Mouse (Mus musculus) embryonic facial prominence, embryonic 10.5 days (tissue): ENCODE measurements around the gene Ap1g2. TPM values are rescaled to one million over a fixed set of nuclear protein-coding genes. Genes with fewer than 3 reads are reported as not detected.

Experiments used
- DNase-seq: peaks from one replicate; pipeline ENCODE4 v3.0.0-alpha.2; 2017; ENCODE audit warnings: low spot score
- H3K27ac ChIP-seq: fragments of 300-500 bp; sonication (generic); replicated peaks from 2 replicates; pipeline ENCODE4 v1.5.1; 2016; ENCODE audit warnings: mild to moderate bottlenecking
- H3K27me3 ChIP-seq: fragments of 300-500 bp; sonication (generic); replicated peaks from 2 replicates; pipeline ENCODE4 v1.6.1; 2016; ENCODE audit warnings: low read depth, mild to moderate bottlenecking; ENCODE audit not compliant: poor library complexity, severe bottlenecking
- H3K36me3 ChIP-seq: fragments of 300-500 bp; sonication (generic); replicated peaks from 2 replicates; pipeline ENCODE4 v1.6.1; 2016; ENCODE audit warnings: mild to moderate bottlenecking, moderate library complexity
- H3K4me1 ChIP-seq: fragments of 300-500 bp; sonication (generic); 2 replicates; pipeline ENCODE4 v1.6.1; 2016
- H3K4me3 ChIP-seq: fragments of 300-500 bp; sonication (generic); 2 replicates; pipeline ENCODE4 v1.5.1; 2016; ENCODE audit warnings: mild to moderate bottlenecking, moderate library complexity
- H3K9me3 ChIP-seq: fragments of 300-500 bp; sonication (generic); 2 replicates; pipeline ENCODE4 v1.6.1; 2016; ENCODE audit warnings: mild to moderate bottlenecking
- WGBS: fragments of 180-500 bp; shearing (Covaris S2); methylation state at CpG from one replicate; pipeline ENCODE4 v1.1.7; 2016; 5-methylcytosine and 5-hydroxymethylcytosine counted together
- polyA plus RNA-seq: library from polyadenylated mRNA; unstranded; fragments of >200 nt; fragmentation: Nextera tagmentation; extraction: Ambion mirVana; gene quantifications from 2 replicates; pipeline ENCODE4 v1.2.1, GENCODE M21; 2016

Ap1g2 gene
- polyA plus RNA-seq, 1 experiment from 2014 or later, result 15.8 TPM

- no peak for DNase-seq
- Histone ChIP-seq H3K27me3 (peaks cover 51% of the 10 kb centered on the region), H3K4me1 (peaks cover 31% of the 10 kb centered on the region), H3K36me3 (peaks cover 26% of the 10 kb centered on the region), H3K27ac (no peak overlapping the region), H3K9me3 (no peaks in the 10 kb centered on the region), H3K4me3 (peak overlapping the region; percentile 45; the same call in 1 of the 2 replicates)
- 17% methylated on average over 15 of the region's 15 CpGs for WGBS
These were observed 28.7 kb downstream of the Ap1g2 start for GRCm38 (mm10) chr14:55077481-55078365.

- H3K27ac ChIP-seq, result no peak overlapping the region
- peaks cover 59% of the 10 kb centered on the region for H3K27me3 ChIP-seq
- H3K36me3 ChIP-seq, result peaks cover 34% of the 10 kb centered on the region
- no peak overlapping the region for H3K4me3 ChIP-seq
- DNase-seq, result no peak
- H3K9me3 ChIP-seq, result no peaks in the 10 kb centered on the region
- H3K4me1 ChIP-seq, result peaks cover 39% of the 10 kb centered on the region
- WGBS, result 64% methylated on average over 3 of the region's 3 CpGs
These were observed 29.4 kb downstream of the Ap1g2 start for GRCm38 (mm10) chr14:55076956-55077355.

DNA sequence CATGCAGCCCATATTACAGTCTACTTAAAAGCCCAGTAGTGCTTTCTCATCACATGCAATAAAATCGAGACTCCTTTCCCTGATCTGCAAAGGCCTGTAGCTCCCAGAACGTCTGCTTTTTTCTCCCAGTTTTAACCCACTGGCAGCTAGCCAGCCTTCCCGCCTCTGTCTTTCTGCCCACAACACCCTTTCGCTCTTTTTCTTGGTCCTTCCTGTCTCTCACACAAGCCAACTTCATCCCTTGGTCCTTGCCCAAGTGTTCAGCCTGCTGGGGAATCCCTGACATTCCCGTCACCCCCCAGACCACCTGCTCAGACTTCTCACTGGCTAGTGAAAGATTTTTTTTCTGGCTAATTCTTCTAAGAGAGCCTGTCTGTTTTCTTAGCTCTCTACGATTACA is 30.2 kb downstream of the Ap1g2 start:
- DNase-seq, result no peak
- WGBS, result 65% methylated on average over 6 of the region's 6 CpGs
- H3K9me3 ChIP-seq, result no peaks in the 10 kb centered on the region
- H3K27me3 ChIP-seq, result peaks cover 66% of the 10 kb centered on the region
- no peak overlapping the region for H3K27ac ChIP-seq
- no peak overlapping the region for H3K4me3 ChIP-seq
- H3K36me3 ChIP-seq, result peaks cover 34% of the 10 kb centered on the region
- H3K4me1 ChIP-seq, result peaks cover 46% of the 10 kb centered on the region

DNA sequence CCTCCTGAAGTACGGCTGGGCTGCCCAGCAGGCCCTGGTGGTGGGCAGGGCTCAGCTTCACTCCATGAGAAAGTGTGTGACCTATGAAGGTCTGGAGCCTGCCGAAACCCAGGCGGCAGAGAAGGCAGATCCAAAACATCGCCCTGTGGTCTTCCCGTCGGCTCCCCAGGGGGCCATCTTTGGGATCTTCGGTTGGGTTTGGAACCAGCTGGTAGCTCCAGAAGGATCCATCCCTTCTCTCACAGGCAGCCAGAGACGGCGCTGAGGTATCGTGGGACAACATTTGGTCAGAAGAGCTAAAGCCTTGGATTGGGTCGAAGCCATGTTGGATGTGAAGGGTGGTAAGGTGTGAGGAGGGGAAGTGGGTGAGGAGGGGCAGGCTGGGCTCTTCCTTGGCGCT is 32.0 kb downstream of the Ap1g2 start:
- peaks cover 48% of the 10 kb centered on the region for H3K4me1 ChIP-seq
- H3K36me3 ChIP-seq, result peaks cover 41% of the 10 kb centered on the region
- H3K9me3 ChIP-seq, result no peaks in the 10 kb centered on the region
- H3K27me3 ChIP-seq, result peaks cover 78% of the 10 kb centered on the region
- WGBS, result 94% methylated on average over 12 of the region's 12 CpGs
- DNase-seq, result no peak
- no peak overlapping the region for H3K4me3 ChIP-seq
- no peak overlapping the region for H3K27ac ChIP-seq

GRCm38 (mm10) chr14:55071756-55072155 is 34.6 kb downstream of the Ap1g2 start:
- WGBS, result 26% methylated on average over 19 of the region's 19 CpGs
- H3K36me3 ChIP-seq, result peaks cover 62% of the 10 kb centered on the region
- peak; percentile 35 for DNase-seq

GRCm38 (mm10) chr14:55066042-55066441 is 40.4 kb downstream of the Ap1g2 start:
- no peak for DNase-seq
- WGBS, result 90% methylated on average over 8 of the region's 8 CpGs
- Histone ChIP-seq H3K36me3 (peaks cover 63% of the 10 kb centered on the region), H3K4me3 (no peak overlapping the region), H3K9me3 (no peaks in the 10 kb centered on the region), H3K27me3 (peaks cover 42% of the 10 kb centered on the region), H3K4me1 (peaks cover 31% of the 10 kb centered on the region), H3K27ac (no peak overlapping the region)

More at GRCm38 (mm10) chr14:55071756-55072155, 34.6 kb downstream of the Ap1g2 start:
- no peaks in the 10 kb centered on the region for H3K9me3 ChIP-seq
- H3K27ac ChIP-seq, result peak overlapping the region; percentile 5; the same call in 1 of the 2 replicates
- peaks cover 26% of the 10 kb centered on the region for H3K4me1 ChIP-seq
- no peak overlapping the region; the same call in 1 of the 2 replicates for H3K4me3 ChIP-seq
- peaks cover 53% of the 10 kb centered on the region for H3K27me3 ChIP-seq

- no peaks in the 10 kb centered on the region for H3K9me3 ChIP-seq
- peaks cover 63% of the 10 kb centered on the region for H3K36me3 ChIP-seq
- no peak overlapping the region for H3K4me3 ChIP-seq
- DNase-seq, result no peak
- no peak overlapping the region for H3K27ac ChIP-seq
- peaks cover 32% of the 10 kb centered on the region for H3K4me1 ChIP-seq
- WGBS, result 89% methylated on average over 13 of the region's 13 CpGs
- peaks cover 36% of the 10 kb centered on the region for H3K27me3 ChIP-seq
These were observed 41.0 kb downstream of the Ap1g2 start for GRCm38 (mm10) chr14:55065391-55065790.

GRCm38 (mm10) chr14:55064481-55065370 is 41.7 kb downstream of the Ap1g2 start:
- 78% methylated on average over 35 of the region's 35 CpGs for WGBS
- H3K36me3 ChIP-seq, result peaks cover 58% of the 10 kb centered on the region
- H3K27ac ChIP-seq, result no peak overlapping the region
- DNase-seq, result no peak
- peaks cover 32% of the 10 kb centered on the region for H3K27me3 ChIP-seq
- H3K4me3 ChIP-seq, result no peak overlapping the region
- peaks cover 39% of the 10 kb centered on the region for H3K4me1 ChIP-seq
- H3K9me3 ChIP-seq, result no peaks in the 10 kb centered on the region

DNA sequence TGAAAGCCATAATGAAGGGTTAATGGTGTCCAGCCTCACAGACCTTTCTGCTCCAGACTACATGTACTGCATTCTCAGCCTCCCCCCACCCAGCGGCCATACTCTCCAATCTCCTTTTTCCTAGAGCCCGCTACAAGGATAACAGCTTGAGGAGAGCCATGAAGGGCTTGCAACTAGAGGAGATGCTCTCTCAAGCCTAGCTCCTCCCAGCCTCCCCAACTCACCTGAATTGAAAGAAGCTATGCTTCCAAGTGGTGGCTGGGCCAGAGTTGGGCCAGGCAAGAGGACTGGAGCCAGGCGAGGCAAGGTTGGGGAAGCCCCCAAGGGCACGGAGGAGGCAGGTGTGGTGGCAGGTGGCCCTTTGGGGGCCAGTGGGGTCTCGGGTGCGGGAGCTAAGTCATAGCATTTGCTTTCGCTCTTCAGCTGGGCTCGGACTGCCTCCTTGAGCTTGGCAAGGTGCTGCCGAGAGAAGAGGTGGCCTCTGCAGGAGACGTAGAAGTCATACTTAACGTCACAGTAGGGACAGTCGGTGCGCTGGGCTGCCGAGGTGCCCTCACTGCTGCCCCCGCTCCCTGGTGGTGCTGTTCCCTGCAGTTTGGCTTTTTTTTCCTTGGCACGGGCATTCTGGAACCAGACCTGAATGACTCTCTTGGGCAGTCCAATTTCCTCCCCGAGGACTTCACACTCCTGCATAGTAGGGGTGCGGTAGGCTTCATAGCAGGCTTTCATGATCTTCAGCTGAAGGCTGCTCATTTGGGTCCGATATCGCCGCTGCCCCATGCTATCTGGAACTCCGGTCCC is 42.6 kb downstream of the Ap1g2 start:
- H3K9me3 ChIP-seq, result no peaks in the 10 kb centered on the region
- H3K4me3 ChIP-seq, result no peak overlapping the region
- WGBS, result 83% methylated on average over 22 of the region's 22 CpGs
- DNase-seq, result no peak
- H3K4me1 ChIP-seq, result peaks cover 40% of the 10 kb centered on the region
- H3K27me3 ChIP-seq, result peaks cover 32% of the 10 kb centered on the region
- H3K36me3 ChIP-seq, result peaks cover 51% of the 10 kb centered on the region
- H3K27ac ChIP-seq, result no peak overlapping the region

DNA sequence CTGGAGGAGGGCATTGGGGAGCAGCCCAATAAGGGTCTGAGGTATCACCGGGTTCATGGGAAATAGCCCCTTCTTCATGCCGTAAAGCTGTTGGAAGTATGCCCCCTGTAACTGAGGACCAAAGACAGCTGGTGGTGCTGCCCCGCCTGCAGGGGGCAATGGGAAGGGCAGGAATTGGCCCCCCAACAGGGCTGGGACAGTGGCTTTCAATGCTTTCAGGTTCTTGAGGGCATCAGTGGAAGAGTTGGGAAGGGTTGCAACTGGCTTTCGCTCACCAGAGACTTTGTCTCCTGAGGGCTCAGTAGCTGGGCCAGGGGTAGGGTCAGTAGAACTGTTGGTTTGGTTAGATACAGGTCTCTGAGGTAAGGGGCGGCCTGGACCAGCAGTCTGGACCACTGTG is 43.3 kb downstream of the Ap1g2 start:
- peaks cover 32% of the 10 kb centered on the region for H3K27me3 ChIP-seq
- H3K4me3 ChIP-seq, result no peak overlapping the region
- peaks cover 49% of the 10 kb centered on the region for H3K36me3 ChIP-seq

DNA sequence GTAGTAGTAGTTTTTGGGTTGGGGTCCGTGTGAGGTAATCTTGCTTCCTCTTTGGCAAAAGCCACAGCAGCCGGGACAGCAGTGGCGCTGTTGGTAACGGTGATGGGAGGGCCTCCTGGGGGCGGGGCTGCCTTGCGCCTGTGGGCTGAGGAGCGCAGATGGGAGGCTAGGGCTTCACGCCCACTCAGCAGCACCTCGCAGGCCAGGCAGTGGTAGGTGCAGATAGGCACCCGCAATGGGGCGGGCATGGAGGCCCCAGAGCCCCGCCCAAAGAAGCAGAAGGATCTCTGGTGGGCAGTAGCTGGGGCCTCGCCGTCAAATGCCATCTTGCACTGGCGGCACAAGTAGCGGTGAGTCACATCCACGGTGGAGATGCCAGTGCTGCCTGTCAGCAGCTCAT is 43.8 kb downstream of the Ap1g2 start:
- DNase-seq, result peak; percentile 57
- Histone ChIP-seq H3K4me3 (peak overlapping the region; percentile 25; the same call in 1 of the 2 replicates), H3K27ac (no peak overlapping the region; the same call in 1 of the 2 replicates), H3K27me3 (peaks cover 32% of the 10 kb centered on the region), H3K4me1 (peaks cover 40% of the 10 kb centered on the region), H3K9me3 (no peaks in the 10 kb centered on the region), H3K36me3 (peaks cover 44% of the 10 kb centered on the region)
- WGBS, result 28% methylated on average over 17 of the region's 17 CpGs

More for the DNA sequence above, 43.3 kb downstream of the Ap1g2 start:
- 84% methylated on average over 5 of the region's 5 CpGs for WGBS
- no peak overlapping the region; the same call in 1 of the 2 replicates for H3K27ac ChIP-seq
- peaks cover 40% of the 10 kb centered on the region for H3K4me1 ChIP-seq
- no peak for DNase-seq
- no peaks in the 10 kb centered on the region for H3K9me3 ChIP-seq

- Histone ChIP-seq H3K27me3 (peaks cover 32% of the 10 kb centered on the region), H3K27ac (0 out of 2 replicates have a peak overlapping the region, but pooled peaks have one; percentile 30), H3K36me3 (peaks cover 37% of the 10 kb centered on the region), H3K4me3 (no peak overlapping the region), H3K4me1 (peaks cover 40% of the 10 kb centered on the region), H3K9me3 (no peaks in the 10 kb centered on the region)
- DNase-seq, result no peak
- WGBS, result 39% methylated on average over 7 of the region's 7 CpGs
These were observed 44.5 kb downstream of the Ap1g2 start for GRCm38 (mm10) chr14:55061845-55062244.
